Mouse (Mus musculus) limb, embryonic 15.5 days (tissue): ENCODE results near the gene Dpp6. TPM values are rescaled to one million over a fixed set of nuclear protein-coding genes. Genes with fewer than 3 reads are reported as not detected.

Source experiments
- ATAC-seq: fragments of 200-750 bp; cut with Nextera tagmentation; 2 replicates; pipeline ENCODE4 v1.8.0; 2017; ENCODE audit warnings: low read depth, moderate TSS enrichment; ENCODE audit not compliant: insufficient number of reproducible peaks, low FRiP score, low TSS enrichment
- H3K27ac ChIP-seq: fragments of 300-500 bp; sonication (generic); 2 replicates; pipeline ENCODE4 v1.5.1; 2015; ENCODE audit warnings: moderate library complexity, mild to moderate bottlenecking, inconsistent platforms
- H3K27me3 ChIP-seq: fragments of 300-500 bp; sonication (generic); 2 replicates; pipeline ENCODE4 v1.6.1; 2015; ENCODE audit warnings: inconsistent platforms
- H3K36me3 ChIP-seq: fragments of 300-500 bp; sonication (generic); 2 replicates; pipeline ENCODE4 v1.6.1; 2015; ENCODE audit warnings: inconsistent platforms
- H3K4me1 ChIP-seq: fragments of 300-500 bp; sonication (generic); 2 replicates; pipeline ENCODE4 v1.6.1; 2015; ENCODE audit warnings: inconsistent platforms
- H3K4me2 ChIP-seq: fragments of 300-500 bp; sonication (generic); 2 replicates; pipeline ENCODE4 v1.6.1; 2015; ENCODE audit warnings: mild to moderate bottlenecking, inconsistent platforms
- H3K4me3 ChIP-seq: fragments of 300-500 bp; sonication (generic); 2 replicates; pipeline ENCODE4 v1.5.1; 2015; ENCODE audit warnings: mild to moderate bottlenecking, inconsistent platforms
- H3K9ac ChIP-seq: fragments of 300-500 bp; sonication (generic); 2 replicates; pipeline ENCODE4 v1.6.1; 2015; ENCODE audit warnings: inconsistent platforms
- H3K9me3 ChIP-seq: fragments of 300-500 bp; sonication (generic); 2 replicates; pipeline ENCODE4 v1.6.1; 2016; ENCODE audit warnings: inconsistent platforms
- WGBS: fragments of 180-500 bp; shearing (Covaris S2); methylation state at CpG from one replicate; pipeline ENCODE4 v1.1.7; 2015; 5-methylcytosine and 5-hydroxymethylcytosine counted together
- polyA plus RNA-seq: library from polyadenylated mRNA; unstranded; fragments of >200 nt; fragmentation: Nextera tagmentation; extraction: Ambion mirVana; gene quantifications from 2 replicates; pipeline ENCODE4 v1.2.1, GENCODE M21; 2015

Dpp6 gene
- polyA plus RNA-seq, 1 experiment from 2014 or later, result 1.9 TPM

GRCm38 (mm10) chr5:27037796-27038195 lies 220.8 kb downstream of the Dpp6 start:
- H3K4me1 ChIP-seq, result no peaks in the 10 kb centered on the region
- no peaks in the 10 kb centered on the region for H3K9me3 ChIP-seq
- 54% methylated on average over 5 of the region's 5 CpGs for WGBS
- no peaks in the 10 kb centered on the region for H3K36me3 ChIP-seq
- H3K9ac ChIP-seq, result no peak overlapping the region
- H3K4me3 ChIP-seq, result no peak overlapping the region
- ATAC-seq, result no peak
- H3K27me3 ChIP-seq, result no peaks in the 10 kb centered on the region
- H3K27ac ChIP-seq, result no peak overlapping the region
- H3K4me2 ChIP-seq, result no peak overlapping the region

GRCm38 (mm10) chr5:27048167-27048566 lies 231.2 kb downstream of the Dpp6 start:
- Histone ChIP-seq H3K27ac (no peak overlapping the region), H3K9me3 (no peaks in the 10 kb centered on the region), H3K36me3 (no peaks in the 10 kb centered on the region), H3K9ac (no peak overlapping the region), H3K27me3 (peaks cover 41% of the 10 kb centered on the region), H3K4me3 (no peak overlapping the region), H3K4me2 (no peak overlapping the region), H3K4me1 (peaks cover 5% of the 10 kb centered on the region; the same call in 1 of the 2 replicates)
- ATAC-seq, result no peak
- 27% methylated on average over 7 of the region's 7 CpGs for whole genome bisulfite sequencing

GRCm38 (mm10) chr5:27048926-27049325 lies 231.9 kb downstream of the Dpp6 start:
- Histone ChIP-seq H3K4me2 (peak overlapping the region; percentile 31), H3K36me3 (no peaks in the 10 kb centered on the region), H3K4me3 (peak overlapping the region; percentile 15; the same call in 1 of the 2 replicates), H3K9ac (no peak overlapping the region), H3K27ac (no peak overlapping the region), H3K27me3 (peaks cover 41% of the 10 kb centered on the region), H3K9me3 (no peaks in the 10 kb centered on the region), H3K4me1 (peaks cover 5% of the 10 kb centered on the region; the same call in 1 of the 2 replicates)
- ATAC-seq, result no peak
- WGBS, result 7% methylated on average over 8 of the region's 9 CpGs

- 2% methylated on average over 54 of the region's 55 CpGs for WGBS
- no peak overlapping the region for H3K27ac ChIP-seq
- H3K36me3 ChIP-seq, result no peaks in the 10 kb centered on the region
- peak overlapping the region; percentile 15 for H3K4me3 ChIP-seq
- peaks cover 5% of the 10 kb centered on the region; the same call in 1 of the 2 replicates for H3K4me1 ChIP-seq
- peak overlapping the region; percentile 31 for H3K4me2 ChIP-seq
- no peak overlapping the region for H3K9ac ChIP-seq
- no peaks in the 10 kb centered on the region for H3K9me3 ChIP-seq
- H3K27me3 ChIP-seq, result peaks cover 41% of the 10 kb centered on the region
- ATAC-seq, result no peak
These were observed 232.5 kb downstream of the Dpp6 start for GRCm38 (mm10) chr5:27049341-27050091.

- H3K27ac ChIP-seq, result no peak overlapping the region
- no peak overlapping the region for H3K4me2 ChIP-seq
- H3K4me1 ChIP-seq, result peaks cover 5% of the 10 kb centered on the region; the same call in 1 of the 2 replicates
- H3K36me3 ChIP-seq, result no peaks in the 10 kb centered on the region
- no peak for ATAC-seq
- H3K4me3 ChIP-seq, result no peak overlapping the region
- 50% methylated on average over 3 of the region's 3 CpGs for WGBS
- H3K9ac ChIP-seq, result no peak overlapping the region
- H3K27me3 ChIP-seq, result peaks cover 41% of the 10 kb centered on the region
- H3K9me3 ChIP-seq, result no peaks in the 10 kb centered on the region
These were observed 234.2 kb downstream of the Dpp6 start for GRCm38 (mm10) chr5:27051250-27051649.

GRCm38 (mm10) chr5:27052441-27052840 lies 235.4 kb downstream of the Dpp6 start:
- 35% methylated on average over 2 of the region's 2 CpGs for whole genome bisulfite sequencing
- no peak for ATAC-seq

GRCm38 (mm10) chr5:27056436-27056835 lies 239.4 kb downstream of the Dpp6 start:
- no peaks in the 10 kb centered on the region for H3K4me1 ChIP-seq

More at GRCm38 (mm10) chr5:27052441-27052840, 235.4 kb downstream of the Dpp6 start:
- Histone ChIP-seq H3K9me3 (no peaks in the 10 kb centered on the region), H3K4me3 (no peak overlapping the region), H3K36me3 (no peaks in the 10 kb centered on the region), H3K4me2 (no peak overlapping the region), H3K9ac (no peak overlapping the region), H3K27me3 (peaks cover 38% of the 10 kb centered on the region), H3K27ac (no peak overlapping the region), H3K4me1 (peaks cover 5% of the 10 kb centered on the region; the same call in 1 of the 2 replicates)

GRCm38 (mm10) chr5:27060114-27060513 lies 243.1 kb downstream of the Dpp6 start:
- ATAC-seq, result no peak
- Histone ChIP-seq H3K27me3 (no peaks in the 10 kb centered on the region), H3K27ac (no peak overlapping the region), H3K4me3 (no peak overlapping the region), H3K36me3 (no peaks in the 10 kb centered on the region), H3K9me3 (no peaks in the 10 kb centered on the region), H3K9ac (no peak overlapping the region), H3K4me1 (no peaks in the 10 kb centered on the region), H3K4me2 (no peak overlapping the region)
- WGBS, result 80% methylated on average over 4 of the region's 4 CpGs

More at GRCm38 (mm10) chr5:27056436-27056835, 239.4 kb downstream of the Dpp6 start:
- no peak for ATAC-seq
- H3K4me2 ChIP-seq, result no peak overlapping the region
- no peaks in the 10 kb centered on the region for H3K36me3 ChIP-seq
- WGBS, result 31% methylated on average over 5 of the region's 5 CpGs
- no peak overlapping the region for H3K4me3 ChIP-seq
- no peaks in the 10 kb centered on the region for H3K9me3 ChIP-seq
- H3K27ac ChIP-seq, result no peak overlapping the region
- peaks cover 4% of the 10 kb centered on the region; the same call in 1 of the 2 replicates for H3K27me3 ChIP-seq
- no peak overlapping the region for H3K9ac ChIP-seq

- WGBS, result 65% methylated on average over 1 of the region's 1 CpGs
- H3K4me2 ChIP-seq, result no peak overlapping the region
- H3K27ac ChIP-seq, result no peak overlapping the region
- no peaks in the 10 kb centered on the region for H3K36me3 ChIP-seq
- no peaks in the 10 kb centered on the region for H3K27me3 ChIP-seq
- no peak overlapping the region for H3K4me3 ChIP-seq
- H3K4me1 ChIP-seq, result no peaks in the 10 kb centered on the region
- no peak overlapping the region for H3K9ac ChIP-seq
- H3K9me3 ChIP-seq, result no peaks in the 10 kb centered on the region
- no peak for ATAC-seq
These were observed 246.9 kb downstream of the Dpp6 start for GRCm38 (mm10) chr5:27063871-27064270.

- Histone ChIP-seq H3K27ac (no peak overlapping the region), H3K9me3 (no peaks in the 10 kb centered on the region), H3K4me3 (no peak overlapping the region), H3K4me1 (no peaks in the 10 kb centered on the region), H3K4me2 (no peak overlapping the region), H3K36me3 (no peaks in the 10 kb centered on the region), H3K27me3 (no peaks in the 10 kb centered on the region), H3K9ac (no peak overlapping the region)
- 77% methylated on average over 4 of the region's 4 CpGs for whole genome bisulfite sequencing
- no peak for ATAC-seq
These were observed 249.8 kb downstream of the Dpp6 start for GRCm38 (mm10) chr5:27066837-27067236.

GRCm38 (mm10) chr5:27075131-27075591 lies 258.2 kb downstream of the Dpp6 start:
- no peaks in the 10 kb centered on the region for H3K9me3 ChIP-seq
- H3K27me3 ChIP-seq, result no peaks in the 10 kb centered on the region
- ATAC-seq, result no peak
- H3K4me1 ChIP-seq, result no peaks in the 10 kb centered on the region
- no peaks in the 10 kb centered on the region for H3K36me3 ChIP-seq
- no peak overlapping the region for H3K4me2 ChIP-seq
- 17% methylated on average over 8 of the region's 8 CpGs for WGBS
- H3K4me3 ChIP-seq, result no peak overlapping the region
- H3K27ac ChIP-seq, result no peak overlapping the region
- H3K9ac ChIP-seq, result no peak overlapping the region

GRCm38 (mm10) chr5:27076046-27076445 lies 259.0 kb downstream of the Dpp6 start:
- WGBS, result 48% methylated on average over 1 of the region's 1 CpGs
- no peak overlapping the region for H3K4me2 ChIP-seq
- no peak overlapping the region for H3K9ac ChIP-seq
- ATAC-seq, result no peak
- H3K4me3 ChIP-seq, result no peak overlapping the region
- H3K27me3 ChIP-seq, result no peaks in the 10 kb centered on the region
- H3K4me1 ChIP-seq, result no peaks in the 10 kb centered on the region
- H3K36me3 ChIP-seq, result no peaks in the 10 kb centered on the region
- H3K27ac ChIP-seq, result no peak overlapping the region
- H3K9me3 ChIP-seq, result no peaks in the 10 kb centered on the region
